Comparison of ENCODE assay signal across 7 mouse cellular contexts in the genomic region with DNA sequence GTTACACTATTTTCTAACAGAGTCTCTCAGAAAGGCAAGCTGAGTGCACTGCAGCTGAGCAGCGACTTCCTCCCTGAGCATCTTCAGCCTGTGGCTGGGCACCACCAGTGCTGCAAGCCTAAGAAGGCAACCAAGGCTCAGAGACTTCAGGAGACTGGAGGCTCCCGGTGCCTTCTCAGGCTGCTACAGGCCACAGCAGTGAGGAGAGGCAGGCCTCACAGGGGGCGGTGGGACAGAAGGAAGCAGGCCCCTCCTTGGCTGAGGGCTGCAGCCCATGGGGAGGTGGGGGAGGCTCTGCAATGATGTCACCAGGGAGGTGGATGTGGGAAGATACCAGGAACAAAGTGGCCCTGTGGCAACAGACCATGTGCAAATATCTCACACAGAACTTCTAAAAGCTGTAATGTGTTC. TPM values are rescaled to one million over a fixed set of nuclear protein-coding genes. Genes with fewer than 3 reads are reported as not detected.
DNase-seq lines count a peak whose midpoint lies in the region; ATAC-seq and TF ChIP-seq lines count a peak whose summit lies in the region.

No protein-coding gene starts in this region.

- H3K27me3 ChIP-seq in embryonic facial prominence, embryonic 10.5 days (replicated peaks; ENCODE audit: low read depth, poor library complexity, severe bottlenecking): peaks cover 7% of the 10 kb centered on the region; the same call in 1 of the 2 replicates
- H3K27me3 ChIP-seq in heart, embryonic 15.5 days: no peaks in the 10 kb centered on the region
- H3K27me3 ChIP-seq in midbrain, embryonic 13.5 days: no peaks in the 10 kb centered on the region

- peaks cover 6% of the 10 kb centered on the region for H3K4me1 ChIP-seq in lung, adult 2 months (ENCODE audit: control insufficient read depth, insufficient read depth, low read length)
- H3K4me1 ChIP-seq in embryonic facial prominence, embryonic 10.5 days: peaks cover 30% of the 10 kb centered on the region
- peaks cover 17% of the 10 kb centered on the region for H3K4me1 ChIP-seq in heart, embryonic 15.5 days (replicated peaks)
- H3K4me1 ChIP-seq in midbrain, embryonic 13.5 days (replicated peaks): peaks cover 33% of the 10 kb centered on the region

- TF ChIP-seq POLR2A in lung, adult 2 months (IDR thresholded peaks at IDR 0.05; ENCODE audit: borderline replicate concordance, extremely low read depth, low read depth, low read length): no peak

- H3K9me3 ChIP-seq in embryonic facial prominence, embryonic 10.5 days: no peaks in the 10 kb centered on the region
- H3K9me3 ChIP-seq in heart, embryonic 15.5 days (replicated peaks): no peaks in the 10 kb centered on the region
- H3K9me3 ChIP-seq in midbrain, embryonic 13.5 days: no peaks in the 10 kb centered on the region

- TF ChIP-seq CTCF in lung, adult 2 months (IDR thresholded peaks at IDR 0.05; ENCODE audit: insufficient read depth, low read length): no peak

- H3K4me3 ChIP-seq in lung, adult 2 months (replicated peaks; ENCODE audit: extremely low read depth, low read depth, low read length): no peak overlapping the region
- no peak overlapping the region for H3K4me3 ChIP-seq in embryonic facial prominence, embryonic 10.5 days
- no peak overlapping the region for H3K4me3 ChIP-seq in heart, embryonic 15.5 days
- no peak overlapping the region for H3K4me3 ChIP-seq in midbrain, embryonic 13.5 days (replicated peaks)

- peaks cover 18% of the 10 kb centered on the region for H3K36me3 ChIP-seq in embryonic facial prominence, embryonic 10.5 days (replicated peaks)
- 0 out of 2 replicates have a peak, but pooled peaks cover 10% of the 10 kb centered on the region for H3K36me3 ChIP-seq in heart, embryonic 15.5 days
- peaks cover 21% of the 10 kb centered on the region for H3K36me3 ChIP-seq in midbrain, embryonic 13.5 days

- H3K27ac ChIP-seq in embryonic facial prominence, embryonic 10.5 days (replicated peaks): peak overlapping the region; percentile 81
- peak overlapping the region; percentile 80 for H3K27ac ChIP-seq in heart, embryonic 15.5 days
- peak overlapping the region; percentile 85 for H3K27ac ChIP-seq in midbrain, embryonic 13.5 days

- 44% methylated on average over 3 of the region's 3 CpGs for WGBS in lung, adult 2 months
- WGBS in embryonic facial prominence, embryonic 10.5 days: 35% methylated on average over 3 of the region's 3 CpGs
- 22% methylated on average over 3 of the region's 3 CpGs for WGBS in heart, embryonic 15.5 days
- 30% methylated on average over 3 of the region's 3 CpGs for WGBS in midbrain, embryonic 13.5 days

- H3K9ac ChIP-seq in heart, embryonic 15.5 days: no peak overlapping the region
- peak overlapping the region; percentile 59 for H3K9ac ChIP-seq in midbrain, embryonic 13.5 days (replicated peaks)

- no peak overlapping the region for H3K4me2 ChIP-seq in heart, embryonic 15.5 days
- no peak overlapping the region for H3K4me2 ChIP-seq in midbrain, embryonic 13.5 days (replicated peaks)

- peak; percentile 19; the same call in 1 of the 2 replicates for ATAC-seq in heart, embryonic 15.5 days (replicated peaks; ENCODE audit: insufficient number of reproducible peaks, insufficient read depth, low FRiP score, low read depth)
- peak; percentile 57 for ATAC-seq in midbrain, embryonic 13.5 days

- peak; percentile 8 for DNase-seq in lung, adult 2 months
- DNase-seq in lung, postnatal 25 days (ENCODE audit: low spot score): no peak
- DNase-seq in embryonic facial prominence, embryonic 10.5 days (ENCODE audit: low spot score): peak; percentile 14
- no peak for DNase-seq in adipocyte (ENCODE audit: low spot score)
- DNase-seq in kidney, postnatal 36 days: no peak

RNA-seq across cellular contexts. Expression of gene Adi1, which starts 25.1 kb away (rescaled TPM):
- polyA plus RNA-seq in lung, adult 2 months (2012; rRNA removed): 14.1 and 22.8 TPM in 2 replicates
- polyA plus RNA-seq in embryonic facial prominence, embryonic 10.5 days (2016; fragmentation: Nextera tagmentation; extraction: Ambion mirVana): 56.9 and 62.2 TPM in 2 replicates
- polyA plus RNA-seq in heart, embryonic 15.5 days (2015; fragmentation: Nextera tagmentation; extraction: Ambion mirVana): 41.1 and 48.7 TPM in 2 replicates
- polyA plus RNA-seq in midbrain, embryonic 13.5 days (2015; fragmentation: Nextera tagmentation; extraction: Ambion mirVana): 27.0 and 29.1 TPM in 2 replicates

RNA-seq across cellular contexts. Expression of gene Trappc12, which starts 50.2 kb away (rescaled TPM):
- 18.7 and 25.1 TPM in 2 replicates for polyA plus RNA-seq in lung, adult 2 months (2012; rRNA removed)
- 35.6 and 35.7 TPM in 2 replicates for polyA plus RNA-seq in embryonic facial prominence, embryonic 10.5 days (2016; fragmentation: Nextera tagmentation; extraction: Ambion mirVana)
- polyA plus RNA-seq in heart, embryonic 15.5 days (2015; fragmentation: Nextera tagmentation; extraction: Ambion mirVana): 27.7 and 33.1 TPM in 2 replicates
- polyA plus RNA-seq in midbrain, embryonic 13.5 days (2015; fragmentation: Nextera tagmentation; extraction: Ambion mirVana): 43.8 and 46.0 TPM in 2 replicates

RNA-seq across cellular contexts. Expression of gene Rnaseh1, which starts 50.7 kb away (rescaled TPM):
- 9.1 and 11.7 TPM in 2 replicates for polyA plus RNA-seq in lung, adult 2 months (2012; rRNA removed)
- 34.3 and 35.1 TPM in 2 replicates for polyA plus RNA-seq in embryonic facial prominence, embryonic 10.5 days (2016; fragmentation: Nextera tagmentation; extraction: Ambion mirVana)
- polyA plus RNA-seq in heart, embryonic 15.5 days (2015; fragmentation: Nextera tagmentation; extraction: Ambion mirVana): 17.3 and 20.4 TPM in 2 replicates
- polyA plus RNA-seq in midbrain, embryonic 13.5 days (2015; fragmentation: Nextera tagmentation; extraction: Ambion mirVana): 24.9 and 28.7 TPM in 2 replicates

RNA-seq across cellular contexts. Expression of gene Eipr1, which starts 51.5 kb away (rescaled TPM):
- polyA plus RNA-seq in lung, adult 2 months (2012; rRNA removed): 17.8 and 17.9 TPM in 2 replicates
- 43.4 and 44.5 TPM in 2 replicates for polyA plus RNA-seq in embryonic facial prominence, embryonic 10.5 days (2016; fragmentation: Nextera tagmentation; extraction: Ambion mirVana)
- 17.2 and 23.7 TPM in 2 replicates for polyA plus RNA-seq in heart, embryonic 15.5 days (2015; fragmentation: Nextera tagmentation; extraction: Ambion mirVana)
- 71.3 and 75.7 TPM in 2 replicates for polyA plus RNA-seq in midbrain, embryonic 13.5 days (2015; fragmentation: Nextera tagmentation; extraction: Ambion mirVana)

Comparison
In these comparisons a context has a peak if more than half of its experiments do, and no peak if none do; other contexts are left out.
1. DNase-seq: peak in lung, adult 2 months (single experiment) and embryonic facial prominence, embryonic 10.5 days (single experiment); none in lung, postnatal 25 days (single experiment), adipocyte (single experiment) and kidney, postnatal 36 days (0 of 2).
2. Peak in every context shown above with its lines, with median percentiles within 50 percentile points of each other: H3K27ac ChIP-seq.